Mouse (Mus musculus) midbrain, embryonic 11.5 days (tissue): ENCODE data around the gene Polr2a. TPM values are rescaled to one million over a fixed set of nuclear protein-coding genes. Genes with fewer than 3 reads are reported as not detected.
A peak's percentile ranks its signal among the peaks of the same experiment; 100 is the strongest.

Experiments
- ATAC-seq: fragments of 200-750 bp; cut with Nextera tagmentation; 2 replicates; pipeline ENCODE4 v1.8.0; 2017; ENCODE audit warnings: moderate TSS enrichment, moderate library complexity; ENCODE audit not compliant: low FRiP score
- DNase-seq: peaks from one replicate; pipeline ENCODE4 v3.0.0; 2015; ENCODE audit warnings: low spot score; ENCODE audit errors: missing footprints
- H3K27ac ChIP-seq: fragments of 300-500 bp; sonication (generic); 2 replicates; pipeline ENCODE4 v1.5.1; 2014; ENCODE audit warnings: low read depth, low read length
- H3K27me3 ChIP-seq: fragments of 300-500 bp; sonication (generic); 2 replicates; pipeline ENCODE4 v1.6.1; 2014; ENCODE audit warnings: mild to moderate bottlenecking, low read length, moderate library complexity, mixed read lengths; ENCODE audit not compliant: control insufficient read depth, insufficient read depth
- H3K36me3 ChIP-seq: fragments of 300-500 bp; sonication (generic); 2 replicates; pipeline ENCODE4 v1.6.1; 2014; ENCODE audit warnings: mild to moderate bottlenecking, low read length, moderate library complexity, mixed read lengths; ENCODE audit not compliant: control insufficient read depth, insufficient read depth
- H3K4me1 ChIP-seq: fragments of 300-500 bp; sonication (generic); 2 replicates; pipeline ENCODE4 v1.6.1; 2014; ENCODE audit warnings: low read length; ENCODE audit not compliant: control insufficient read depth, insufficient read depth
- H3K4me2 ChIP-seq: fragments of 300-500 bp; sonication (generic); 2 replicates; pipeline ENCODE4 v1.6.1; 2014; ENCODE audit warnings: mild to moderate bottlenecking, moderate library complexity
- H3K4me3 ChIP-seq: fragments of 300-500 bp; sonication (generic); 2 replicates; pipeline ENCODE4 v1.5.1; 2014; ENCODE audit warnings: low read depth, low read length
- H3K9ac ChIP-seq: fragments of 300-500 bp; sonication (generic); 2 replicates; pipeline ENCODE4 v1.6.1; 2014; ENCODE audit warnings: low read length
- H3K9me3 ChIP-seq: fragments of 300-500 bp; sonication (generic); 2 replicates; pipeline ENCODE4 v1.6.1; 2016; ENCODE audit warnings: low read length; ENCODE audit not compliant: control insufficient read depth
- WGBS: fragments of 180-500 bp; shearing (Covaris S2); extraction: QIAGEN DNeasy Blood & Tissue Kit; methylation state at CpG from one replicate; pipeline ENCODE4 v1.1.7; 2014; 5-methylcytosine and 5-hydroxymethylcytosine counted together
- polyA plus RNA-seq: library from polyadenylated mRNA; unstranded; fragments of >200 nt; fragmentation: Nextera tagmentation; extraction: Ambion mirVana; gene quantifications from 2 replicates; pipeline ENCODE4 v1.2.1, GENCODE M21; 2014

The Polr2a gene
- polyA plus RNA-seq, 1 experiment from 2014 or later, result 54.1 TPM

GRCm38 (mm10) chr11:69685526-69686148 lies 72.8 kb downstream of the Polr2a start, which contains the start of gene Tnfsf13:
Gene Tnfsf13, minus strand, starts transcription at chr11:69685784.
- Histone ChIP-seq H3K4me3 (no peak within 1 kb of the TSS), H3K27ac (no peak within 1 kb of the TSS), H3K4me2 (no peak within 1 kb of the TSS), H3K9ac (peak within 1 kb of the TSS; percentile 24; the same call in 1 of the 2 replicates), H3K9me3 (no peaks in the 10 kb centered on the region), H3K27me3 (no peaks in the 10 kb centered on the region), H3K4me1 (peaks cover 10% of the 10 kb centered on the region), H3K36me3 (no peaks in the 10 kb centered on the region)
- ATAC-seq (no peak), DNase-seq (peak; percentile 71)
- WGBS, result 72% methylated on average over 10 of the region's 10 CpGs

GRCm38 (mm10) chr11:69684936-69685335 lies 73.5 kb downstream of the Polr2a start:
- WGBS, result 77% methylated on average over 6 of the region's 6 CpGs
- ATAC-seq (no peak), DNase-seq (peak; percentile 59)
- no peaks in the 10 kb centered on the region for H3K9me3 ChIP-seq
- no peak overlapping the region for H3K27ac ChIP-seq
- no peaks in the 10 kb centered on the region for H3K27me3 ChIP-seq
- H3K4me3 ChIP-seq, result no peak overlapping the region
- no peak overlapping the region for H3K4me2 ChIP-seq
- H3K4me1 ChIP-seq, result peaks cover 16% of the 10 kb centered on the region
- H3K9ac ChIP-seq, result no peak overlapping the region; the same call in 1 of the 2 replicates
- H3K36me3 ChIP-seq, result peaks cover 3% of the 10 kb centered on the region; the same call in 1 of the 2 replicates

GRCm38 (mm10) chr11:69684128-69684745 lies 74.2 kb downstream of the Polr2a start:
- ATAC-seq (no peak), DNase-seq (peak; percentile 79)
- Histone ChIP-seq H3K4me1 (peaks cover 16% of the 10 kb centered on the region), H3K4me2 (no peak overlapping the region), H3K27ac (no peak overlapping the region), H3K9me3 (no peaks in the 10 kb centered on the region), H3K4me3 (no peak overlapping the region), H3K9ac (no peak overlapping the region; the same call in 1 of the 2 replicates), H3K27me3 (no peaks in the 10 kb centered on the region), H3K36me3 (peaks cover 6% of the 10 kb centered on the region; the same call in 1 of the 2 replicates)
- WGBS, result 85% methylated on average over 12 of the region's 12 CpGs

Other genes starting within 250 kb of the Polr2a start
- gene Dnah2, start 209.5 kb downstream of the Polr2a start, polyA plus RNA-seq, result 1.00 and 1.9 TPM in 2 replicates
- 11.0 and 12.3 TPM in 2 replicates for gene Efnb3, start 198.4 kb downstream of the Polr2a start, polyA plus RNA-seq
- 35.1 and 36.4 TPM in 2 replicates for gene Wrap53, start 178.4 kb downstream of the Polr2a start, polyA plus RNA-seq
- 144 and 147 TPM in 2 replicates for gene Trp53, start 178.3 kb downstream of the Polr2a start, polyA plus RNA-seq
- 10.4 and 12.2 TPM in 2 replicates for gene Atp1b2, start 152.7 kb downstream of the Polr2a start, polyA plus RNA-seq
- not detected in 2 replicates for gene Shbg, start 140.7 kb downstream of the Polr2a start, polyA plus RNA-seq
- 13.1 and 16.8 TPM in 2 replicates for gene Sat2, start 136.6 kb downstream of the Polr2a start, polyA plus RNA-seq
- gene Fxr2, start 125.6 kb downstream of the Polr2a start, polyA plus RNA-seq, result 25.6 and 29.0 TPM in 2 replicates
- 0.16 TPM in 1 of 2 replicates, not detected in the other for gene Sox15, start 103.3 kb downstream of the Polr2a start, polyA plus RNA-seq
- gene Mpdu1, start 96.0 kb downstream of the Polr2a start, polyA plus RNA-seq, result 31.2 and 34.5 TPM in 2 replicates
- 7.0 and 7.9 TPM in 2 replicates for gene Cd68, start 92.5 kb downstream of the Polr2a start, polyA plus RNA-seq
- gene Eif4a1, start 86.2 kb downstream of the Polr2a start, polyA plus RNA-seq, result 877 and 900 TPM in 2 replicates
- gene Senp3, start 76.6 kb downstream of the Polr2a start, polyA plus RNA-seq, result 80.6 and 90.8 TPM in 2 replicates
- not detected in 2 replicates for gene Tnfsf13, start 72.9 kb downstream of the Polr2a start, polyA plus RNA-seq
- gene Tnfsf12, start 62.8 kb downstream of the Polr2a start, polyA plus RNA-seq, result 2.0 and 2.8 TPM in 2 replicates
- 0.78 and 1.6 TPM in 2 replicates for gene Tnfsfm13, start 62.5 kb downstream of the Polr2a start, polyA plus RNA-seq
- not detected in 2 replicates for gene Slc35g3, start 3.3 kb upstream of the Polr2a start, polyA plus RNA-seq
- 0.90 and 0.91 TPM in 2 replicates for gene Zbtb4, start 7.3 kb upstream of the Polr2a start, polyA plus RNA-seq
- 0.67 and 0.79 TPM in 2 replicates for gene Chrnb1, start 37.3 kb upstream of the Polr2a start, polyA plus RNA-seq
- 1.3 and 1.5 TPM in 2 replicates for gene Fgf11, start 43.2 kb upstream of the Polr2a start, polyA plus RNA-seq
- 0.20 and 0.23 TPM in 2 replicates for gene Tmem102, start 47.0 kb upstream of the Polr2a start, polyA plus RNA-seq
- gene Gm39566, start 56.7 kb upstream of the Polr2a start, polyA plus RNA-seq, result not detected in 2 replicates
- not detected in 2 replicates for gene Spem2, start 59.8 kb upstream of the Polr2a start, polyA plus RNA-seq
- 0.12 TPM in 1 of 2 replicates, not detected in the other for gene Spem1, start 63.5 kb upstream of the Polr2a start, polyA plus RNA-seq
- gene Nlgn2, start 79.1 kb upstream of the Polr2a start, polyA plus RNA-seq, result 9.9 and 10.3 TPM in 2 replicates
- gene Tmem256, start 79.9 kb upstream of the Polr2a start, polyA plus RNA-seq, result 285 and 287 TPM in 2 replicates
- 61.7 and 65.3 TPM in 2 replicates for gene Plscr3, start 87.7 kb upstream of the Polr2a start, polyA plus RNA-seq
- gene Tnk1, start 100.1 kb upstream of the Polr2a start, polyA plus RNA-seq, result 0.44 and 0.48 TPM in 2 replicates
- gene Tmem95, start 119.4 kb upstream of the Polr2a start, polyA plus RNA-seq, result not detected in 2 replicates
- 3.1 and 3.9 TPM in 2 replicates for gene Kctd11, start 122.8 kb upstream of the Polr2a start, polyA plus RNA-seq
- gene Acap1, start 136.9 kb upstream of the Polr2a start, polyA plus RNA-seq, result 0.36 and 0.59 TPM in 2 replicates
- 15.3 and 17.8 TPM in 2 replicates for gene 2810408A11Rik, start 142.3 kb upstream of the Polr2a start, polyA plus RNA-seq
- 15.6 and 16.3 TPM in 2 replicates for gene Neurl4, start 142.4 kb upstream of the Polr2a start, polyA plus RNA-seq
- 92.2 and 95.8 TPM in 2 replicates for gene Gps2, start 155.3 kb upstream of the Polr2a start, polyA plus RNA-seq
- 1,778 and 1,800 TPM in 2 replicates for gene Eif5a, start 163.3 kb upstream of the Polr2a start, polyA plus RNA-seq
- gene Ybx2, start 177.2 kb upstream of the Polr2a start, polyA plus RNA-seq, result 3.2 and 5.1 TPM in 2 replicates
- gene Slc2a4, start 189.6 kb upstream of the Polr2a start, polyA plus RNA-seq, result 6.3 and 7.8 TPM in 2 replicates
- 2.3 and 2.7 TPM in 2 replicates for gene Cldn7, start 206.1 kb upstream of the Polr2a start, polyA plus RNA-seq
- 20.7 and 22.6 TPM in 2 replicates for gene Ctdnep1, start 222.5 kb upstream of the Polr2a start, polyA plus RNA-seq
- gene Elp5, start 223.9 kb upstream of the Polr2a start, polyA plus RNA-seq, result 150 and 151 TPM in 2 replicates
- gene Gabarap, start 232.5 kb upstream of the Polr2a start, polyA plus RNA-seq, result 566 and 590 TPM in 2 replicates
- 51.5 and 53.4 TPM in 2 replicates for gene Phf23, start 237.1 kb upstream of the Polr2a start, polyA plus RNA-seq
- 29.0 and 30.0 TPM in 2 replicates for gene Dvl2, start 242.0 kb upstream of the Polr2a start, polyA plus RNA-seq